Mouse (Mus musculus): ENCODE measurements around the gene Pola1.

- TF ChIP-seq CTCF (IDR thresholded peaks at IDR 0.05; ENCODE audit: control insufficient read depth, insufficient read depth, insufficient read length) (no peak), USF1 (IDR thresholded peaks at IDR 0.05; ENCODE audit: low read depth) (no peak), MYOD1 (IDR thresholded peaks at IDR 0.05; ENCODE audit: control insufficient read depth, insufficient read length, low read depth) (no peak), MYOG (IDR thresholded peaks at IDR 0.05; ENCODE audit: control insufficient read depth, extremely low read depth, insufficient read length) (no peak), CEBPB (IDR thresholded peaks at IDR 0.05; ENCODE audit: low read depth) (no peak), MAX (IDR thresholded peaks at IDR 0.05) (no peak)
Measured at GRCm38 (mm10) chrX:93286291-93286893, 345.6 kb downstream of the Pola1 start, which contains the start of gene Arx.
